Mouse (Mus musculus) spleen, adult 12 weeks (tissue): Measurements from ENCODE around the gene Cdcp1.
A peak's percentile ranks its signal among the peaks of the same experiment; 100 is the strongest.

ENCODE experiments used
- DNase-seq: peaks from one replicate; pipeline ENCODE4 v3.0.0; 2022; ENCODE audit warnings: low spot score

Cdcp1 gene

GRCm38 (mm10) chr9:123207895-123208294 is 7.9 kb downstream of the Cdcp1 start:
- DNase-seq: no peak

DNA sequence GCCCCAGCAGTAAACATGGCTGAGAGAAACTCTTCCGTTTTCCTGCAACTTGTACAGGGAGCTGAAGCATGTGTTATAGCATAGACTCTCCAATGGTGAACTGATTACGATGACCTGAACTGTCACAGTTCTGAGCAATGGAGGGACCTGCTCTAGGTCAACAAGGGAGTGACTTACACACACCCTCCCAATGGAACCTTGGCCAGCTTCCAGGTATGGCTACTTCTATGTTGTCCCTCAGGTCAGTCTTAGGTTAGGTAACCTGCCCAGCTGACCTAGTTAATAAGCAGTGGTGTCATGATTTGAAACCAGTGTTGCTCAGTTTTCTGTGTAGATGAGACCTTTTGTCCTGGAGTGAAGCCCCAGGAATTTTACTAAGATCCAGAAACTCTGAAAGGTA is 8.9 kb downstream of the Cdcp1 start:
- no peak for DNase-seq

- DNase-seq: no peak
These were observed 9.3 kb downstream of the Cdcp1 start for GRCm38 (mm10) chr9:123206526-123206925.

DNA sequence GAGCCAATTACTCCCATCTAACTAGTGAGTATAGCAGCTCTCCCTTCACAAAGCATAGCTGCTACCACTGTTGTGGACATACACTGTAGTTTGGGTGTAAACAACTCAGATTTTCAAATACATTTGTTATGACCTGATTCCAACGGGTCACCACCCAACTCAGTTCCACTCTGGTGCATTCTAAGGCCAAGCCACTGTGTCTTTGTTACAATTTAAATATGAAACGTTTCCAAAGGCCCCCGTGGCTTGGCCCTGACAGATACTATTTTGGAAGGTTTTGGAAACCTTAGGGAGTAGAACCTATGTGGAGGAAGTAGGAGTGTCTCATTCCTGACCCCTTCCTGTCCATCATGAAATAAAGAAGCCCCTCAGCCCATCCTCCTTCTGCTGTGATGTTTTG is 15.7 kb downstream of the Cdcp1 start:
- DNase-seq: no peak

GRCm38 (mm10) chr9:123188271-123188670 is 27.6 kb downstream of the Cdcp1 start:
- DNase-seq: no peak

DNA sequence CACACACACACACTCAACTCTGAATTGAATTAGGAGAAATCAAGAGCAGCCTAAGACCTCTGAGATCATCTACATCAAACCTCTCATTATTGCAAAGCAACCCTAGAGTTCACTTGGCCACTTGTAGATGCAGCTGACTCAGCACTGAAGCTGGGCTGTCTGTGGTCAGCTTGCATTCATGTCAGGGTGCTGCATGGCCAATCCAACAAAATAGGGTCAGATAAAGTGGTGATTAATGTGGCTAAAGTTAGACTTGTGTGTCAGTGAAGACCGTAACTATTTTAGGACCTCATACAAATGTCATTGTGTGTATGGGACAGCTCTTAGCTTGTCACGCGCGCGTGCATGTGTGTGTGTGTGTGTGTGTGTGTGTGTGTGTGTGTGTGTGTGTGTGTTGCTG is 28.2 kb downstream of the Cdcp1 start:
- no peak for DNase-seq

DNA sequence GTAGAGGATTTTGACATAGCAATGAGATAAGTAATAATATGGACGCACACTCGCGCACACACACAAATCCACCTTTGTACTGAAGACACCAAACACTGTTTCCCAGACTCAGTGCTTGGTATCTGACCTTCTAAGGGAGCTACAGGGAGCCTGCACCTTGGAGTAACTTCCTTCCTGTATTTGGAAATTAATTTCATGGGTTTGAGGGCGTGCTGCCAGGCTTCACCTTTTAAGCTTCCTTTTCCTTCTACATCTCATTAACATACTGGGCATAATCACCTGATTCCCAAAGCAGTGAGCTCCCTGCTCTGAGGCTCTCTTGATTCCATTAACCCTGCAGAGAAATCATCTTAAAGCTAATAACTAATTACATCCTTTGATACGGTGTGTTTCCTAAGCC is 29.7 kb downstream of the Cdcp1 start:
- DNase-seq: no peak

DNA sequence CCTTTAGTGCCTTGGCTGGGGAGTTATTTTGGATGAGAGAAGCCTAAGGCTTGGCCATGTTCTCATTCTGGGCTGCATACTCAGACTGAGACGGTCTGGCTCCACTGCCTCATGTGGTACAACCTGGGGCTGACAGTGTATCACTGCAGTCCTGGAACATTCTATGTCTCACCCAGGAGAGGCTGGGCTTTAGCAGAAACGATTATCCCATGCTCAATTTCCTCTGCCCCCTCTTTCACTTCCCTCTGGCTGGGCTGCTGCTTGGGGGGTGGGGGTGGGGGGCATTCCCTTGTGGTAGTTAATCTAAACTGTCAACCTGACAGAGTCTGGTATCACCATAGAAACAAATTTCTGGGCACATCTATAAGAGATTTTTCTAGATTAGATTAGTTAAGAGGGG is 30.3 kb downstream of the Cdcp1 start:
- no peak for DNase-seq

GRCm38 (mm10) chr9:123183226-123183625 is 32.6 kb downstream of the Cdcp1 start:
- DNase-seq: no peak

DNA sequence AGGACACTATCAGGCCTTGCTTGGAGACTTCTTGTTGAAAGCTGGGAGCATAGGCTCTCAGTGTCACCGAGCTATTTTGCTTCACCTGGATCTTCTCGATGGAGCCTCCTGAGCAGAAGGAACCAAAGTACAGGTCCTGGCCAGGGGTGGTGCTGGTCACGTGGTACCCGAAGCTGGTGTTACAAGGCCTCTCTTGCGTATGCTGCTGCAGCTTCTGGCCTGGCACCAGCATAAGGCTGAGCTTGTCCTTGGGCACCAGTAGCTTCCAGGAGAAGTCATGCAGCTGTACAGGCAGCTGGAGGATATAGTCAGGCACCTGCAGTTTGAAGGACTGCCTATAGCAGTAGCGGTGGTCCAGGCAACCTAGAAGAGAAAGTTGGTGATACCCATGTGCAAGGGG is 35.8 kb downstream of the Cdcp1 start:
- no peak for DNase-seq

DNA sequence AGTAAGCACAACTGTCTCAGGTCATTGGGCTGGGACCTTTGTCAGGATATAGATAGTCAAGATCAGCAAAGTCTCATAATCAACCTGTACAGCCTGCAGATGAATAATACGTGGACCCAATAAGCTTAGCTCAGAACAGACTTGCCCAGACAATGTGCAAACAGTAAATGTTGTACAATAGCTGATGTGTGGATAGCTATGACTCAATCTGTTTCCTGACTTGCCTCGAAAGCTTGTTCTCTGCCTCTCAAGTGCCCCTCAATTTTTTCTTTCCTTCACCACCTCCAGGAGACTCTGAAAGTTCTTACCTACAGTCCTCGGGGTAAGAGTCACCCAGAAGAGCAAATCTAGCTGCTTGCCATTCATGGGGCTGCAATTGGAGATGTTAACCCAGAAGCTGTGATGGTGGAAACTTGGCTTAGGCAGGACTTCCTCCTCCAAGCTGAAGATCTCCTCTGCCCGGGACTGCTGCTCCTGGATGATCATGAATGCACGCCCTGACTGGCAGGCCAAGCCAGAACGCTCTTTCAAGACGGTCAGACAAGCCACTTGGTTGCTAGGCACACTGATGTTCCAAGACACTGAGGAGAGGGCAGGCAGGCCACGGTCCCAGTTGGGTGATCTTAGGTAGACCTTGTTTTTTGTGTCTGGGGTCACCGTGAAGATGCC is 38.3 kb downstream of the Cdcp1 start:
- DNase-seq: no peak

DNA sequence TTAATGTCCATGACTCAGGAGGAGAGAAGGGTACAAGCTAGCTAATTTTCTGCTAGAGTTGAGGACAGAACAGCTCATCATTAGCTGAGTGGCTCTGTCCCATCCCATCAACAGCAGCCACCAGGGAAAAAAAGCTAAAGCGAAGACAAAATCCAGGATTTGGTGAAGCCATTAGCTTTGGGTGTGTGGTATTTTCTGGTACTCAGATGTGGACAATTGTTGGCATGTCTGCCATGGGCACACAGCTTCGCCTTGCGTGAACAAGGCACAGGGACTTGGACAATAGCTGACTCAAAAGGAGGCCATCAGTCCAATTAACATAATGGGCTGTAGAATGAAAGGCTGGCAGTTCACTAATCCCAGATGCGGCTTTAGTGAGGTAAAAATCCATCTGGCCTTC is 41.5 kb downstream of the Cdcp1 start:
- no peak for DNase-seq

DNA sequence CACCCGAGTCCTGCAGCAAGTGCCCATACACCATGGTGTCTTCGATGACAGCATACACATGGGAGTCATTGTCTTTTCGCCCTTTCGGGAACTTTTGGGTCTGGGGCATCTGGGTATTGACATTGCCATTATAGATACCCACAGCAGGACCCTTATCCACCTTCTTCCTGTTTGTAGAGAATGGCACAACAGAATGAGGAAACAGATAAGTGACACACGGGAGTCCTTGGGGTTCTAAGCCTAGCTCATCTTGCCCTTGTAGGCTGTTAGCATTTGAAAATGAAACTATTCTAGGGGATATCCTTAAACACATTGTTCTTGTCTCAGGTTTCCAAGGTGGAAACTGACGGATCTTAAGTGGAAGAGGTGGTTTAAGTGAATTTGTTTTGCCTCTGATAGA is 42.1 kb downstream of the Cdcp1 start:
- DNase-seq: no peak

- DNase-seq: no peak
These were observed 49.9 kb downstream of the Cdcp1 start for GRCm38 (mm10) chr9:123165781-123166443.

GRCm38 (mm10) chr9:123162985-123163694 is 52.7 kb downstream of the Cdcp1 start:
- no peak for DNase-seq

- DNase-seq: no peak
These were observed 54.0 kb downstream of the Cdcp1 start for GRCm38 (mm10) chr9:123161792-123162191.

- peak; percentile 13 for DNase-seq
These were observed 56.5 kb downstream of the Cdcp1 start for GRCm38 (mm10) chr9:123159330-123159729.

DNA sequence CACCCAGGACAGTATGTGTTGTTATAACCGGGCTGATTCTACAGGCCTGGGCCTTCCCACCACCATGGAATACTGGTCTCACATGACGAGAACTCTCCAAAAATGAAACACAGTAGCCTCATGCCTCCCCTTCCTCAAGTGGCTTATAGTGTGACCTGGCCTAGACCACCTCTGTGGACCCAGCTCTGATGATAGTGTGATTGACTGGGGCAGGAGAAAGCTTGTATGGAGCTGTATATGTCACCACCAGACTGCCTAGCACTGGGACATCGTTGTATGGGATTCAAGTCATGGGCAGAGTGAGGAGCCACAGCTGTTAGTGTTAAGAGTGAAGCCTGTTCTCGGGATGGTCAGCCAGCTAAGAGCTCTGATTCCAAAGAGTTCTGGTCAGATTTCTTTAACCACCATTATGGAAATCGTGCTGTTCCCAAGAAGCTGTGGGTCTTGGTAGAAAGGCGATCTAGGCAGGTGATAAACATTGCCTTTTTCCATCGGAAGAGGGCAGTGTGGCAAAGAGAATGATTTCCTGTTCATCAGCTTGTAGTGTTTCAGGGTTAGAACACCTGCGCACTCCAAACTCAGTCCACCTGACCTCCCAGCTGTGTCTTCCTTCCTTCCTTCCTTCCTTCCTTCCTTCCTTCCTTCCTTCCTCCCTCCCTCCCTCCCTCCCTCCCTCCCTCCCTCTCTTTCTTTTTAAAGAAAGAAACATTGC is 57.6 kb downstream of the Cdcp1 start:
- no peak for DNase-seq

DNA sequence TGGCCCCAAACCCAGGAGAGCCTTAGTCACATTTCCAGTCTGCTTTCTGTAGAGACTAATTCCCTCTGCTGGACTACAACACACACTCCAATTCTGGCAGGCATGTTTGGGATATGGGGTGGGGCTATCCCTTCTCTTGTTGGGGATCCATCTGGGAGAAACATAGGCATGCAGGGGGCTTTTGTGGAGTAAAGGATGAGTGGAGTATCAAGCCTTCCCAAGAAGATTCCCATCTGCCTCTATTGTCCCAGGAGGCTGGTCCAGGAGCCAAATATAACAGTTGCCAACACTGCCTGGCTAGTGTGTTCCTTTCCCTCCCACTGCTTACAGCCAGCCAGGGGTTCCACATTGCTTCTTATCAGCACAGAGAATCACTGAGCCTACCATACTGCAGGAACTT is 58.1 kb downstream of the Cdcp1 start:
- DNase-seq: no peak

DNA sequence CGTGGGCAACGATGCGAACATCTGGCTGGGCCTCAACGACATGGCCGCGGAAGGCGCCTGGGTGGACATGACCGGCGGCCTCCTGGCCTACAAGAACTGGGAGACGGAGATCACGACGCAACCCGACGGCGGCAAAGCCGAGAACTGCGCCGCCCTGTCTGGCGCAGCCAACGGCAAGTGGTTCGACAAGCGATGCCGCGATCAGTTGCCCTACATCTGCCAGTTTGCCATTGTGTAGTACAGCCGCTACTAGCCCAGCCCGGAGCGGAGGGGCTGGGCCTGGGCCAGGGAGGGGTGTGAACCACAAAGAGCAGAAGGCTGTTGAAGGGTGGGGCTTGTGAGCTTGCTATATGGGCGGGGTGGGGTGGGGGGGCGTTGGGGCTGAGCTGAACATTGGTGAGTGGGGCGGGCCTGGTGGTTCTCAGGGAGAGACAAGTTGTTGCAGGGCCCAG is 58.9 kb downstream of the Cdcp1 start:
- no peak for DNase-seq

GRCm38 (mm10) chr9:123153121-123153520 is 62.7 kb downstream of the Cdcp1 start:
- no peak for DNase-seq

DNA sequence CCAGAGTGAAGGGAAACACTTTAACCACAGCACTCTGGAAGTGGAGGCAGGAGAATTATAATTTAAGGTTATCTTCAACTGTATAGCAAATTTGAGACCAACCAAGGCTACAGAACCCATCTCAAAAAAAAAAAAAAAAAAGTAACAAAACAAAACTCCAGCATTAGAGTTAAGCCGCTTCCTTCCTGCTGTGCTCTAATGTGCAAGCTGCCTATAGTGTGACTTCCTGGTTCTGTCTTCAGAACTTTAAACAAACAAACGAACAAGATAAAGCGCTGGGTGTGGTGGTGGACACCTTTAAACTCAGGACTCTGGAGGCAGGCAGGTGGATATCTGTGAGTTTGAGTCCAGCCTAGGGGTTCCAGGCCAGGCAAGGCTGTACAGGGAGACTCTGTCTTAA is 63.8 kb downstream of the Cdcp1 start:
- DNase-seq: no peak

DNA sequence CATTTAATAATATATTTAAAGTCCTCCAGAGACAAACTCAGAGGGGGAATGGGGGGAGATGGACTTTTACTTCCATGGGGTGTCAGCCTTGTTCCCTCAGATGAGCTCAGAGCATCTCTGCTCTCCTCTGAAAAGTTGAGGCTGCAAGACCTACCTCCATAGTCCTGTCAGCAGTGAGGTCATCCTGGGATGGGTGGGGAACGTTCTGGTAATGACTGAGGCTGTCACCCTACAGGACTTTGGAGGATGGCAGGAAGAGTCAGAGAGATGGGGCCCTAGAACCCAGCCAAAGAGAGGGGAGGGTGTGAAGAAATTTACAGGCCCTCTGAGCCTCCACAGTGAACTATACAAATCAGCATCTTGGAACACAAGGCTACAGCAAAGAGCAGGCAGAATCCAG is 64.3 kb downstream of the Cdcp1 start:
- DNase-seq: no peak
